Mouse (Mus musculus) embryonic stem cell, embryonic (primary cell): ENCODE results near the gene Ankrd39.

Source experiments
- CTCF ChIA-PET, 4 experiments: fragments of 300-600 bp in 2 of 4; fragments of 350-600 bp in 2 of 4; sonication (Branson Sonifier 250); formaldehyde crosslinking; loops; one replicate each; lab custom pipeline; 2022; ENCODE audit warnings: inconsistent platforms in 2 of 4; lab: Charles Lee
- POLR2A ChIA-PET, 4 experiments: fragments of 300-600 bp in 2 of 4; fragments of 350-600 bp in 2 of 4; sonication (Branson Sonifier 250); formaldehyde crosslinking; loops; one replicate each; lab custom pipeline; 2022; ENCODE audit warnings: antibody characterized with exemption in 4 of 4, inconsistent platforms in 1 of 4; lab: Charles Lee

Ankrd39 gene

GRCm38 (mm10) chr1:36563632-36564031, 16.4 kb upstream of the Ankrd39 start:
- POLR2A ChIA-PET: interaction anchor here in 2 of 4 experiments (0.8 to 1.5 kb wide), 4 partner anchors 10 to 32 kb away, joined by 3 to 4 read pairs (median 4); partner anchors contain the start of gene Ankrd39 (in 1 of the 2)
- CTCF ChIA-PET: interaction anchor here in 2 of 4 experiments (0.9 to 2.8 kb wide), 3 partner anchors 16 to 17 kb away, joined by 4 to 8 read pairs (median 4); partner anchors contain the start of gene Ankrd39 (in 2 of the 2)

GRCm38 (mm10) chr1:36563197-36563596, 16.0 kb upstream of the Ankrd39 start:
- CTCF ChIA-PET: interaction anchor here in 2 of 4 experiments (1.6 to 2.8 kb wide), 2 partner anchors 16 to 17 kb away, joined by 4 to 8 read pairs; partner anchors contain the start of gene Ankrd39 (in 2 of the 2)
- POLR2A ChIA-PET: interaction anchor here in 2 of 4 experiments (0.6 to 2.6 kb wide), 5 partner anchors 8 to 17 kb away, joined by 3 to 10 read pairs (median 4); partner anchors contain the start of gene Ankrd39 (in 1 of the 2)

DNA sequence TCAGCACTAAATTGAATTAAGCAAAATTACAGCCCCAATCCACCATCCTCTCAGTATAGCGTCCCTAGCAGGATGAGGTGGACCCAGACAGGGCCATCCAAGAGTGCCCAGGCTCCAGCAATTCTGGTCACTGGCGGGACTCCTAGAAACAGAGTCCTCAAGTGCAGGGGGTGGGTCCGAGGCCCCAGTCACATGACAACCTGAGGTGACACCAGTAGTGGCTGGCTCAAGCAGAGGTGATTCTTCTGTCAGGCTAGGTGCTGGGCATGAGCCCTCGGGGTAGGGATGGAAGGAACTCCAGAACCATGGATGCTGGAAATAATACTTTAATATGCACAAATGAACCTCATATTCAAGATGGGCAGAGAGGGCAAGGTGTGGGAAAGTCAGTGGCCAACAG, 15.1 kb upstream of the Ankrd39 start:
- POLR2A ChIA-PET: interaction anchor here in 2 of 4 experiments (0.6 to 2.6 kb wide), 3 partner anchors 8 to 178 kb away, joined by 3 to 10 read pairs (median 3); no protein-coding TSS in a partner anchor
- CTCF ChIA-PET: interaction anchor here (1.4 to 2.8 kb wide), 4 partner anchors 15 to 16 kb away, joined by 3 to 8 read pairs (median 4); partner anchors contain the start of gene Ankrd39 (in 4 of the 4)

DNA sequence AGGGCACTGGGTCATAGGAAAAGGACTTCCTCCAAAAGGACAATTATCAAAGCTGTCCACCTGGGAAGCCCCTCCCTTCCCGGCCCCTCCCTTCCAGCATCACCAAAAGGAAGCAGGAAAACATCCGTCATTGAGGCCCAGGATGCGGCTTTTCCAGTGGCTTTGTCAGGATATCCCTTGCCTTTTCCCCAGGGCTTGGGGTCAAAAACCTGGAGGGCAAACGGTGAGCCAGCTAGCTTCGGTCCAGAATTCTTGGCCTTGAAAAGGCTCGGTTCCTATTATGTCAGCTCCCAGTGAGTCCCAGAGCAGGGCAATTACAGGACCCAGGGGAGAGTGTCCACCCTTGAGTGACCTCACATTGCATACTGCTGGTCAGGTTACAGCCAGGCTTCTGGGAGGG, 13.7 kb upstream of the Ankrd39 start:
- CTCF ChIA-PET: interaction anchor here in 3 of 4 experiments (1.4 to 2.8 kb wide), 4 partner anchors 14 to 186 kb away, joined by 3 to 8 read pairs (median 4); partner anchors contain the start of gene Ankrd39 (in 3 of the 3)
- POLR2A ChIA-PET: interaction anchor here in 2 of 4 experiments (0.6 to 5.6 kb wide), 4 partner anchors 8 to 237 kb away, joined by 3 to 57 read pairs (median 8); partner anchors contain the start of gene Ankrd39 (in 1 of the 2)

- CTCF ChIA-PET: interaction anchor here (0.9 to 5.5 kb wide), 5 partner anchors 12 to 125 kb away, joined by 3 to 92 read pairs (median 25); partner anchors contain the start of gene Ankrd39 (in 4 of the 4)
These were observed 12.6 kb upstream of the Ankrd39 start for GRCm38 (mm10) chr1:36559888-36560287.

DNA sequence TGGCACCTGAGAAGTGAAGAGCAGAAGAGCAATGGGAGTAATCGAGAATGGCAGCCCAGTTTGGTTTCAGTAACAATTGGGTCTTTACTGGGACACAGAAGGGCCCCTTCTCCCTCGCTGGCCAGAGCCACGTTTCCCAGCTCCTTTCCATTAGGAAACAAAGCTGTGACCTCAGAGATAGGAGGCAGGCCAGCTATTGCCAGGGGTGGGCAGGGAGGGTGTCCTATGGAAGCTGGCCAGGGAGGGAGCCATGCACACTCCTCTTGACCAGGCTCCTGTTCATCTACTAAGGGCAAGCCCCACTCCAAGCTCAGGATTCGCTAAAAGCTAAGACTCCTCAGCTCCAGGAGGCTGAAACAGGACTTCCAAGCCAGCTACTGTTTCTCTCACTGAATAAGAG, 12.0 kb upstream of the Ankrd39 start:
- CTCF ChIA-PET: interaction anchor here (0.6 to 5.5 kb wide), 8 partner anchors 9 to 125 kb away, joined by 3 to 92 read pairs (median 14); partner anchors contain the start of gene Ankrd39 (in 4 of the 4)
- POLR2A ChIA-PET: interaction anchor here in 3 of 4 experiments (0.6 to 5.6 kb wide), 19 partner anchors 9 to 483 kb away, joined by 3 to 57 read pairs (median 7); partner anchors contain the start of genes 4933424G06Rik (in 1 of the 3), Ankrd39 (in 1 of the 3) and Fam178b (in 1 of the 3)

More at GRCm38 (mm10) chr1:36559888-36560287, 12.6 kb upstream of the Ankrd39 start:
- POLR2A ChIA-PET: interaction anchor here in 3 of 4 experiments (1.1 to 5.6 kb wide), 12 partner anchors 9 to 124 kb away, joined by 3 to 57 read pairs (median 8); partner anchors contain the start of gene Fam178b (in 1 of the 3)

GRCm38 (mm10) chr1:36558031-36558993, 11.1 kb upstream of the Ankrd39 start, which contains the start of gene Sema4c:
Sema4c (minus strand) TSS chr1:36558349.
- ChIA-PET POLR2A (interaction anchor here (0.6 to 5.6 kb wide), 50 partner anchors 8 to 1325 kb away, joined by 3 to 57 read pairs (median 4); partner anchors contain the start of genes Ankrd39 (in 4 of the 4), 4933424G06Rik (in 1 of the 4), Fam178b (in 1 of the 4) and Gm42417 (in 1 of the 4)), CTCF (interaction anchor here (0.6 to 5.5 kb wide), 25 partner anchors 9 to 842 kb away, joined by 3 to 92 read pairs (median 4); partner anchors contain the start of genes Ankrd39 (in 4 of the 4), Cnnm3 (in 1 of the 4) and Fam178b (in 1 of the 4))

- ChIA-PET CTCF (interaction anchor here (0.6 to 5.5 kb wide), 32 partner anchors 9 to 841 kb away, joined by 3 to 92 read pairs (median 4); partner anchors contain the start of genes Ankrd39 (in 4 of the 4), Ankrd23 (in 1 of the 4), Cnnm3 (in 1 of the 4) and Fam178b (in 1 of the 4)), POLR2A (interaction anchor here (0.5 to 5.6 kb wide), 40 partner anchors 9 to 1326 kb away, joined by 3 to 57 read pairs (median 4); partner anchors contain the start of genes Ankrd39 (in 4 of the 4), Fam178b (in 1 of the 4), Gm42417 (in 1 of the 4) and Kansl3 (in 1 of the 4))
These were observed 10.3 kb upstream of the Ankrd39 start for GRCm38 (mm10) chr1:36557457-36558011.

GRCm38 (mm10) chr1:36556553-36557456, 9.6 kb upstream of the Ankrd39 start:
- CTCF ChIA-PET: interaction anchor here (0.6 to 5.5 kb wide), 28 partner anchors 9 to 1114 kb away, joined by 3 to 92 read pairs (median 4); partner anchors contain the start of genes Ankrd39 (in 4 of the 4), Ankrd23 (in 1 of the 4) and Fam178b (in 1 of the 4)
- POLR2A ChIA-PET: interaction anchor here (0.5 to 5.6 kb wide), 30 partner anchors 9 to 768 kb away, joined by 3 to 57 read pairs (median 4); partner anchors contain the start of genes Ankrd39 (in 4 of the 4), Fam178b (in 1 of the 4) and Gm42417 (in 1 of the 4)

GRCm38 (mm10) chr1:36555798-36556395, 8.7 kb upstream of the Ankrd39 start:
- ChIA-PET CTCF (interaction anchor here (0.6 to 5.5 kb wide), 10 partner anchors 8 to 214 kb away, joined by 3 to 92 read pairs (median 11); partner anchors contain the start of gene Ankrd39 (in 3 of the 4)), POLR2A (interaction anchor here (0.5 to 5.6 kb wide), 18 partner anchors 8 to 769 kb away, joined by 3 to 57 read pairs (median 6); partner anchors contain the start of genes Ankrd39 (in 3 of the 4), Fam178b (in 1 of the 4) and Gm42417 (in 1 of the 4))

GRCm38 (mm10) chr1:36554633-36555399, 7.6 kb upstream of the Ankrd39 start:
- CTCF ChIA-PET: interaction anchor here in 3 of 4 experiments (0.9 to 5.5 kb wide), 7 partner anchors 7 to 59 kb away, joined by 3 to 92 read pairs (median 3); partner anchors contain the start of gene Ankrd39 (in 3 of the 3)

DNA sequence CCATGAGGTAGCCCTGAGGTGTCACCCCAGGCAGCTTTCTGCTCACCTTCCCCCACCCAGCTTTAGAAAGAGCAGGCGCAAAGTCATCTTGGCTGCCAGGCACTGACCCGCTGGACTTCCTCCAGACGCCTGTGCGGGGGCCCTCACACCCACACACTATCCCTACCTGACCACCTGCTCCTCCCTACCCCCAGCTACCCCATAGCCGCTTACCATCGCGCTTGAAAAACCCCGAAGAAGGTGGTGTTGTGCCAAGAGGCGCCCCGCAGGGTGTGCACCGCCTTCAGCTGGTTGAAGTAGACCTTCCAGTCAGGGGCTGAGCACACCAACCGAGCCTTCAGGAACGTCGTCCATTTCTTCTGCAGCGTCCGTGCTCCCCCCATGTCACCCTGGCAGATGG, 5.3 kb upstream of the Ankrd39 start:
- CTCF ChIA-PET: interaction anchor here in 3 of 4 experiments (0.6 to 1.4 kb wide), 5 partner anchors 41 to 139 kb away, joined by 3 to 5 read pairs (median 3); partner anchors contain the start of genes Cnnm3 (in 1 of the 3) and Cox5b (in 1 of the 3)
- POLR2A ChIA-PET: interaction anchor here in 1 of 4 experiments (0.9 to 1.0 kb wide), 2 partner anchors 14 to 31 kb away, joined by 3 read pairs; no protein-coding TSS in a partner anchor

More at GRCm38 (mm10) chr1:36554633-36555399, 7.6 kb upstream of the Ankrd39 start:
- POLR2A ChIA-PET: interaction anchor here in 2 of 4 experiments (0.7 to 4.0 kb wide), 7 partner anchors 8 to 129 kb away, joined by 3 to 57 read pairs (median 3); partner anchors contain the start of gene Ankrd39 (in 1 of the 2)

DNA sequence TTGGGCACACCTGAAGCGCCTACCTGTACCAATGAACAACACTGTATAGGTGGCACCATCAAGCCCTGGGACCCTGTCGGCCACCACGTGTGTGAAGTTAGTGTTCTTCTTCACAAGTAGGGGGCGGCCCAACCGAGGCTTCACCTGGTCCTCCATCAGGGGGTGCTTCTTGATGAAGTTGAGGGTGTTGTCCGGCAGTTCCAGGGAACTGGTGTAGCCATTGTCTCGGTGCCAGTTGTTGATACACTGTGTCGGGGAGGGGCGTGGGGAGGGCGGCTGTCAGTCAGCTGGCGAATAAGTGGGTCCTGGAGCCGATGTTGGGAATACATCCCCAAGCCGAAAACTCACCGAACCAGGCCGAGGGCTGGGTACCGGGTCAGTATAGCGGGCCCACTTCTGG, 4.7 kb upstream of the Ankrd39 start:
- POLR2A ChIA-PET: interaction anchor here in 1 of 4 experiments (0.9 to 1.0 kb wide), 2 partner anchors 14 to 32 kb away, joined by 3 read pairs; no protein-coding TSS in a partner anchor
- CTCF ChIA-PET: interaction anchor here in 2 of 4 experiments (1.1 to 1.4 kb wide), 3 partner anchors 40 to 84 kb away, joined by 3 to 5 read pairs (median 3); partner anchors contain the start of gene Cnnm3 (in 1 of the 2)
